Mouse (Mus musculus) heart, postnatal 14 days (tissue): ENCODE measurements around the gene Nup88. TPM values are rescaled to one million over a fixed set of nuclear protein-coding genes. Genes with fewer than 3 reads are reported as not detected.

Source experiments
- total RNA-seq, 2 experiments: library from RNA; stranded (reverse); gene quantifications; 2 replicates each; pipeline ENCODE4 v1.2.3; 2021

The Nup88 gene
- total RNA-seq, 2 experiments from 2014 or later: 46.8 to 49.6 TPM

Other genes with a start within 250 kb of the Nup88 start
- 1 to 10 TPM; 8.3 to 8.7 TPM for gene Zfp3, start 205.8 kb downstream of the Nup88 start, total RNA-seq
- gene Scimp, start 157.4 kb downstream of the Nup88 start, total RNA-seq: under 1 TPM; 0.29 to 0.55 TPM
- 10 to 100 TPM; 32.8 to 34.8 TPM for gene Rabep1, start 125.2 kb downstream of the Nup88 start, total RNA-seq
- 10 to 100 TPM; 17.4 to 18.1 TPM for gene Rpain, start 240 bp upstream of the Nup88 start, total RNA-seq
- 100 to 1,000 TPM; 202 to 214 TPM for gene C1qbp, start 13.1 kb upstream of the Nup88 start, total RNA-seq
- 10 to 100 TPM; 10.7 to 11.6 TPM for gene Dhx33, start 34.5 kb upstream of the Nup88 start, total RNA-seq
- 10 to 100 TPM in 1 of 2 experiments, 1 to 10 TPM in 1; 7.1 to 10.6 TPM for gene Mis12, start 49.6 kb upstream of the Nup88 start, total RNA-seq
- gene Derl2, start 49.9 kb upstream of the Nup88 start, total RNA-seq: 10 to 100 TPM; 24.8 to 26.5 TPM
- under 1 TPM; 0.76 to 0.86 TPM for gene 6330403K07Rik, start 63.5 kb upstream of the Nup88 start, total RNA-seq
- 1 to 10 TPM; 1.1 to 1.4 TPM for gene Nlrp1a, start 174.7 kb upstream of the Nup88 start, total RNA-seq